Mouse (Mus musculus): Measurements from ENCODE around the gene Plcb3. TPM values are rescaled to one million over a fixed set of nuclear protein-coding genes. Genes with fewer than 3 reads are reported as not detected.

The Plcb3 gene
- polyA plus RNA-seq, 1 experiment from 2014 or later = 11.3 TPM

DNA sequence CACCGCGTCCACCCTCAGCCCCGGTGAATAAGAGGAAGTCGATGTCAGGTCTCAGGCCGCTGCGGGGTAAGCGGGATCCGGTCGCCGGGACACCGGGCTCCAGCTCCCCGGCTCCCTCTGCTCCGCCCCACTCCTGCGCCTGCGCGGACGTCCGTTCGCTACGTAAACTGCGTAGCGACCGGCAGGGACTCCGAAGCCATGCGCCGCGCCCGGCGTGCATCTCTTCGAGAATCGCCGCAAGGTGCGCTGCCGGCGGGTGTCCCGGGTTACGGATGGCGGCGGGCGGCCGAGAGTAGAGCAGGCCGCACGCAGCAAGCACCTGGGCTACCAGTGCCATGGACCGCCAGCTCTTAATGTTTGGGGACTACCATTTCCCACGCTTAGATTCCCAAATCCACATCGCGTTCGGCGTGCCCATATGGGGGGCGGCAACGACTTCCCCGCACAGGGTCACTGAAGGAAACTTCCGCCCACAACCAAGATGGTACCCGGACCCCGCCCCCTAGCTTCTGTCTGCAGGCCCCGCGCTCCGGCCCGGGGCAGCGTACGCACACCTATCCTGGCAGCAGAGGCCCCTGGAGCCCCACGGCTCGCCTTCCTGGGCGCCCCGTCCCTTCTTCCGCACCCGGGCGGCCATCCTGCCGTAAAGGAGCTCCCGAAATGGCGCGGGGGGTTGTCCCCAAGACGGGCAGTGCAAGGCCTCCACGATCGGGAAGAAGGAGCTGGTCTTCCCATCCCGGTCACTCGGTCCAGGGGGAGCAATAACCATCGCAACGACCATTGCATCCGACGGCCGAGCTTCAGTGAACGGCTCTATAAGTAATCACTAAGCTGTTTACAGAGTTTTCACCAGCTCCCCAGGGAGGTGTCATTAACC, 34.7 kb downstream of the Plcb3 start, which contains the start of gene Bad:
Gene Bad (plus strand): TSS at position 490 of the 877 bp plus-strand sequence.
- under 1% methylated on average over 83 of the region's 83 CpGs for WGBS
- 0 out of 2 replicates have a peak, but pooled peaks cover 3% of the 10 kb centered on the region for H3K36me3 ChIP-seq (replicated peaks)
- ATAC-seq (replicated peaks) = peak; percentile 88
- peaks cover 39% of the 10 kb centered on the region for H3K4me1 ChIP-seq
- H3K9ac ChIP-seq = peak within 1 kb of the TSS; percentile 90
- H3K9me3 ChIP-seq = no peaks in the 10 kb centered on the region
- peaks cover 3% of the 10 kb centered on the region; the same call in 1 of the 2 replicates for H3K27me3 ChIP-seq (replicated peaks)
- peak within 1 kb of the TSS; percentile 97 for H3K4me2 ChIP-seq
- peak within 1 kb of the TSS; percentile 68 for H3K4me3 ChIP-seq
- peak within 1 kb of the TSS; percentile 95 for H3K27ac ChIP-seq

DNA sequence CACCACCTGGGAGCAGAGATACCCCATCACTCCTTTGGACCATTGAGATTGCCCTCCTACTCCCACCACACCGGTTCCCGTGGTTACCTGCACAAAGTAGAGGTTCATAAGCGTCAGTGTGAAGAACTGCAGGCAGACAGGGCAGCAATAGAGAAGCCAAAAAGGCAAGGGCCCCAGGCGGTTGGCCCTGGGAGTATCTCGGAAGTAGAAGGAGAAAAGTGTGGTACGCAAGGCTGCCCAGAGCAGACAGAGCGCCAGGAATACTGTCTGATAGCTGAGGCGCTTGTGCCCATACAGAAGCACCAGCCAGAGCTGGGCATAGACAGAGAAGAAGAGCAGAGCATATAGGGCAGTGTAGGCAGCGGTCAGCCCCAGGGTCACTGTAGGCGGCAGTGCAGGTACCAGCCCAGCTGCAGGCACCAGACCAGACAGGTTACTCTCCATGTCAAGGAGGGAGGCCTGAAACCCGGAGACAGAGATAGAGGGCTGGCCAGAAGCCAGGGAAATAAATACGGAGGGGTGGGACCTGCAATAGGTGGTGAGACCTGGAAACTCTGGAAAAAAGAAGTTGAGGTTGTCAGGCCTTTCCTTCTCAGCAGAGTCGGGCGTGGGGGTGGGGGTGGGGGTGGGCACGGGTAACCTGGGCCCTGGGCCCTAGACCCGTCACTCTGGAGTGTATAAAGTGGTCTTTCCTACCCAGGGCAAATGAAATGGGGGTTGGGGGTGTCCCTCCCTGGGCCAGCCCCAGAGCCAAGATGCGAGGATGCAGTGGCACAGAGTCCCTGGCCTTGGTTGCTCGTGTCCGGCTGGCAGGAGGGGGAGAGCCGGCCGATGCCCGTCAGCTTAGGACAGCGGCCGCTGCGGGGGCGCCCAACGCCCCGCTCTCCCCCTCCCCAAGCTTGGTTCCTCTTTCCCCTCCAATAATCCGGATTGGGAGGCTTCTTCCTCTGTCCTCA, 35.6 kb downstream of the Plcb3 start:
- ATAC-seq (replicated peaks) = peak; percentile 38
- Histone ChIP-seq H3K4me1 (peaks cover 39% of the 10 kb centered on the region), H3K9ac (peak overlapping the region; percentile 90), H3K27ac (peak overlapping the region; percentile 95), H3K4me3 (peak overlapping the region; percentile 68), H3K27me3 (replicated peaks) (peaks cover 11% of the 10 kb centered on the region), H3K36me3 (replicated peaks) (no peaks in the 10 kb centered on the region), H3K4me2 (peak overlapping the region; percentile 97), H3K9me3 (no peaks in the 10 kb centered on the region)
- WGBS = 20% methylated on average over 29 of the region's 29 CpGs

DNA sequence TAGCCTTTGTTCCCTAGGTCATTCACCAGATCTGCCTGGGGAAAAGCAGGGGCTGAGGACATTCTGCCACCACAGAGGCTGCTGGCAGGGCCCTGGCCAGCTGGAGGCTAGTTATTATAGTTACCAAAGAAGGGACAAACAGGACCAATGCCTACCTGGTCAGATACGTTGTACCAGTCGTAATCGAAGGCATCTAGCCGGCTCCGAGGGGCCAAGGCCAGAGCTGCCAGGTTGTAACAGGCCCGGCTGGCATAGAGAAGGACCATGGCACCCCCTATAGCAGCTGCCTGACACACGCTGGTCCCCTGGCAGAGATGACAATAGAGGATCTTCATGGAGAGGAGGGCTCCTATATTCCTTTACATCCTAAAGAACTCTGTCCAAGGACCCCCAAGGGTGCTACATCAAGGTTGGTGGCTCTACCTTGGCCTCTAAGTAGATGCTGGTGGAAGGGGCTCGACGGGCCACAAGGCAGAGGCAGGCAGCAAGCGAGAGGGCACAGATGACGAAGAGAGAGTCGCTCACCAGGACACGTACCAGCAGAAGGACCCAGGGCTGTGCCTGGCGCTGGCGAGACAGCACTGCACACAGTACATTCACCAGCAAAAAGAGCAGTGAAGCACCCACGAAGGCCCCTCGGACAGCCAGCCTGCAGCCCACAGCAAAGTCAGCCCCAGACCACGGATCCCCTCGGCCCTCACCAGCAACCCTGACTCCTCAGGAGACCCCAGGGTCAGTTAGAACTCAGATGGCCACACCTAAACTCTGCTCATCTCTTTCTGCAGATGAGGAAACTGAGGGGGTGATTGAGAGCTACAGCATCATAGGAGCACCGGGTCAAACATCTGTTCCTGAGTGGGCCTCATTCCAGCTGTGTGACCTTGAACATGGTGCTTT, 36.9 kb downstream of the Plcb3 start:
- Histone ChIP-seq H3K4me3 (peak overlapping the region; percentile 68; the same call in 1 of the 2 replicates), H3K36me3 (replicated peaks) (no peaks in the 10 kb centered on the region), H3K27ac (no peak overlapping the region), H3K4me2 (peak overlapping the region; percentile 97), H3K9ac (peak overlapping the region; percentile 31; the same call in 1 of the 2 replicates), H3K27me3 (replicated peaks) (peaks cover 22% of the 10 kb centered on the region), H3K9me3 (no peaks in the 10 kb centered on the region), H3K4me1 (peaks cover 42% of the 10 kb centered on the region)
- ATAC-seq (replicated peaks) = no peak
- 88% methylated on average over 20 of the region's 20 CpGs for WGBS

DNA sequence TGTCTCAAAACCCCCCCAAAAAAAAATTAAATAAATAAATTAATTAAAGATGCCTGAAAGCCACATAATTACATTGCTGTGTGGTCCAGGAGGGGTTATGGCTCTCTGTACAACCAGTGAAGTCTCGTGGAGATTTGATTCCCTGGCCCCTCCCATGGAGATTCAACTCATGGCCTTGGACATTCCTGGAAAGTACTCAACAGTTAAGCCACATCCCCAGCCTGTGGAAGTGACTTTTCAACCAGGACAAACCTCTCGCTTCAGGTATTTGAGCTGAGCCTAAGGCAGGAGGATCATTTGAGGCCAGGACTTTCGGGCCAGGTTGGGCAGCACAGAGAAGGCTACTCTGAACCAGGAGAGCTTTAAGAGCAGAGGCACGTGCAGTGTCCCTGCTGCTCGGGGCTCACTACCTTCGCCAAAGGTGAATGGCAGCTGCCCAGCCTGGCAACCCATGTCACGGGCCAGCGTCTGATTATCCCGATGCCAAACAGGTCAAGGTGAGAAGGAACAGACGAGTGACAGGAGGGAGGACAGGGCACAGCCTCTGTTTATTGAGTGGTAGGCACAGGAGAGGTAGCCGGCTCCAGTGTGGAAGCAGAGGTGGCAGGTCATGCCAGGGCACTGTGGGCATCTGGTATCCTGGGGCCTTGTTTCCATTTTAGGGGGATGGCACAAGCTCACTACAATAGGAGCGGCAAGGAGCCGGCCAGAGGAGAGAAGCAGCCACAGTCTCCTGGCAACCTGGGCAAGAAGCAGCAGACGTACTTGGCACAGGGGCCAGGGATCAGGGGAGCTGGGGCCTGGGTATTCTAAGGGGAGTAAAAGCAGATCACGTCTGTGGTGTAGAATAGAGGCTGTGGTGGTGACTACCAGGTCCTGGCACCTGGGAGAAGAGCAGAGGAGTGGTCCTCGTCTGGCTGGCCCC, 38.5 kb downstream of the Plcb3 start:
- WGBS = 79% methylated on average over 16 of the region's 16 CpGs
- Histone ChIP-seq H3K4me1 (peaks cover 50% of the 10 kb centered on the region), H3K36me3 (replicated peaks) (no peaks in the 10 kb centered on the region), H3K27ac (no peak overlapping the region), H3K27me3 (replicated peaks) (peaks cover 37% of the 10 kb centered on the region), H3K9me3 (no peaks in the 10 kb centered on the region), H3K4me3 (no peak overlapping the region), H3K9ac (no peak overlapping the region), H3K4me2 (no peak overlapping the region)
- no peak for ATAC-seq (replicated peaks)

DNA sequence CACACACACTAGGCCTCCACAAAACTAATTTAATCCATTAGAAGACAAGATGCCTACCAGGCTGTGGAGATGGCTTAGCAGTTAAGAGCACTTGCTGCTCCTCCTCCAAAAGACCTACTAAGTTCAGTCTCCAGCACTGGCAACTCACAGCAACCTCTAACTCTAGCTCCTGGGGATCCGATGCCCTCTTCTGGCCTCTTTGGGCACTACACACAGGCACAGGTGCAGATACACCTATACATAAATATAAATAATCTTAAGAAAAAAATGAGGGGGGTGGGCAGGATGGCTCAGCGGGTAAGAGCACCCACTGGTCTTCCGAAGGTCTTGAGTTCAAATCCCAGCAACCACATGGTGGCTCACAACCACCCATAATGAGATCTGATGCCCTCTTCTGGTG, 40.0 kb downstream of the Plcb3 start:
- Histone ChIP-seq H3K36me3 (replicated peaks) (no peaks in the 10 kb centered on the region), H3K4me3 (no peak overlapping the region), H3K27me3 (replicated peaks) (peaks cover 52% of the 10 kb centered on the region), H3K9ac (no peak overlapping the region), H3K4me1 (peaks cover 47% of the 10 kb centered on the region), H3K4me2 (no peak overlapping the region), H3K9me3 (no peaks in the 10 kb centered on the region), H3K27ac (no peak overlapping the region)
- no peak for ATAC-seq (replicated peaks)
- WGBS = 24% methylated on average over 3 of the region's 3 CpGs

DNA sequence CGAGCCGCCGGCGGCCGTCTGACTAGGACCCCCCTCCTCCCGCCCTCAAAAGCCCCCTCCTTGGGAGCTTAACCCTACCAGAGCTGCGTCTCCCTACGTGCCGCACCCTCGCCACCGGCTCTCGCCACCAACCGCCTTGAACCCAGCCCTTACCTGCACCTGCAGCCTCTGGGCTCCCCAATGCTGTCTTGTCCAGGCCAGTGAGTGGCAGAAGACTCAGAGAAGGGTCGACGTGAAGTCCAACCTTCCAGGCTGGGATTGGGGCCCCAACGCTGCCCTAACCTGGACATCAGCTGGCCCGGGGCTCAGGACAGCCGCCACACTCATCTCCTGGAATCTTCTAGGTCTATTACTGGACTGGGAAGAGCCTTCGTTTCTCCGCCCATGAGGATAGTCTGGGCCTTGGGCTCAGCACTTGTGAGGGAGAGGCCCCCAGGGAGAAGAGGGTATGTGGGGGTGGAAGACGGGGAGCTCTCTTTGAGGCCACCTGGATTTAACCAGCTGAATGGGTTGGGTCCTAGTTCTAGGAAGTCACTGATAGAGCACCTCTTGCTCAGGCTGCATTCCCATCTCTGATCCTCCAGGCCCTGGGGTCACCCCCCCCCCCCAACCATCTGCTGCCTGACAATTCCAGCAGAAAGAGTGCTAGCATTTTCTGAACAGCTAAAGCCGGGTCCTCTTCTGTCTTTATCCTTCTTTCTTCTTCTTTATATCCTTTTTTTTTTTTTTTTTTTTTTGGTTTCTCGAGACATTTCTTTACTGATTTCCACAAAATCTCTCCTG, 41.9 kb downstream of the Plcb3 start, which contains the start of gene Kcnk4:
Gene Kcnk4 (minus strand): TSS at position 321 of the 783 bp plus-strand sequence.
- WGBS = 7% methylated on average over 23 of the region's 23 CpGs
- ATAC-seq (replicated peaks) = peak; percentile 49; the same call in 1 of the 2 replicates
- Histone ChIP-seq H3K27ac (no peak within 1 kb of the TSS), H3K4me2 (peak within 1 kb of the TSS; percentile 77), H3K4me1 (peaks cover 30% of the 10 kb centered on the region), H3K27me3 (replicated peaks) (peaks cover 64% of the 10 kb centered on the region), H3K9ac (peak within 1 kb of the TSS; percentile 41), H3K36me3 (replicated peaks) (no peaks in the 10 kb centered on the region), H3K4me3 (peak within 1 kb of the TSS; percentile 42), H3K9me3 (no peaks in the 10 kb centered on the region)

DNA sequence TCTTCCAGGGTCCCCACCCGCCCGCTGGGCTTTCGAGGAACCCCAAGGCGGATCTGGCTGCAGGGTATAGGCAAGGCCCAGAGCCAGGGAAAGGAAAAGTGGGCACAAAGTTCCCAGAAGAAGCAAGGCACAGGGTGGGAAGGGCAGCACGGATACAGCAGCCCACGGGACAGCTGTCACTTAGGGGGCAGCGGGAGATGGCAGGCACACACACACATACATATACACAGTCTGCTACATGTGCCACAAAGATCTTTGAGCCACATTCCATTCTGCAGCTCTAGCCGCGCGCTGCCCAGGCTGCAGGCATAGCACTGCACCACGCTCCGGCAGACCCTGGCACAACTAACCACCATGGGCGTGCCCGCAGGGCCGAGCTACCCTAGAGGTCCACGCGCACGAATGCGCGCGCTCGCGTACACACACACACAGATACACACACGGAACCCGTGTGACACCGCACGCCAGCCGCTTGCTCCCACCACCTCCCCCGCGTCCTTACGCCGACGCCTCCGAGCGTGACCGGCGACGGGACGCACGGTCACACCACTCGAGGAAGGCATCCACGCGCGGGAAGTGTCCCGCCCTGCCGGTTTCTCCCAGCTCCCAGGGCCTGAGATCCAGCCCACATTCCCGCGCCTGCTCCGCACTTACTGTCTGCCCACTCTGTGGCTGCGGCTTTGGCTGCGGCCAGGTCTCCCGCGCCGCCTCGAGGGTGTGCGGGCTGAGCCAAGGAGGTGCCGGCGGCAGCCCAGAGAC, 42.7 kb downstream of the Plcb3 start:
- Histone ChIP-seq H3K9ac (peak overlapping the region; percentile 41), H3K27me3 (replicated peaks) (peaks cover 71% of the 10 kb centered on the region), H3K4me3 (peak overlapping the region; percentile 42), H3K9me3 (no peaks in the 10 kb centered on the region), H3K36me3 (replicated peaks) (no peaks in the 10 kb centered on the region), H3K4me2 (peak overlapping the region; percentile 77), H3K27ac (no peak overlapping the region), H3K4me1 (peaks cover 22% of the 10 kb centered on the region)
- WGBS = 2% methylated on average over 58 of the region's 58 CpGs
- ATAC-seq (replicated peaks) = peak; percentile 69

DNA sequence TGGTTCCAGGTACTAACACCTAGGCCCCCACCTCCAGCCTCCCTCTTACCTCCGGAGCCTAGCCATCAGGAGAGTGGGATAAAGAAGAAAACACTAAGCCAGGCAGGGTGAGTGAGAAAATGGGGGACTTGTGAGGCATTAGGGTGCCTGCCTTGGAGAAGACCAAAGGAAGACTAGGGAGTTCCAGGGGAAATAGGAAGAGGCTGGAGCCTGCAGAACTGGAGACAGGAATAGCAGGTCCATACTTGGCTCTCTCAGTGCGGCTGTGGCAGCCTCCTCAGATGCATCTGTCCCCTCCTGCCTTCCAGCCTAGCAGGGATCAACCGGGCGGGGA, 43.2 kb downstream of the Plcb3 start:
- Histone ChIP-seq H3K4me1 (peaks cover 17% of the 10 kb centered on the region), H3K9me3 (no peaks in the 10 kb centered on the region), H3K27me3 (replicated peaks) (peaks cover 75% of the 10 kb centered on the region), H3K27ac (no peak overlapping the region), H3K4me2 (peak overlapping the region; percentile 77), H3K4me3 (peak overlapping the region; percentile 42), H3K9ac (no peak overlapping the region), H3K36me3 (replicated peaks) (no peaks in the 10 kb centered on the region)
- no peak for ATAC-seq (replicated peaks)
- 15% methylated on average over 4 of the region's 4 CpGs for WGBS

DNA sequence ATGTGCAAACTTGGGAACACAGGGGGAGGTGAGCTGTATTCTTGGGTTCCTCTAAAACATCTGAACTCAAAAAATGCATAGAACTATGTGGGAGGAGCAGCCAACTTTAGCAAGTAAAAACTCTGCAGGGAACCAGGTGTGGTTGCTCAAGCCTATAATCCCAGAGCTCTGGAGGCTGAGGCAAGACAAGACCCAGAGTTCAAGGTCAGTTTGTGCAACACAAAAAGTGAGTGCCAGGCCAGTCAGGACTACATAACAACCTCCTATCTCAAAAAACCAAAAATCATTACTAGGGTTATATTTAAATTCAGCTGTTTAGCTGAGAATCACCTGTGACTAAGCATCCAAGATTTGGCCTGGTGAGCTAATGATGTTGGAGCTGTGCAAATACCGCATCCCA, 44.3 kb downstream of the Plcb3 start:
- Histone ChIP-seq H3K9me3 (no peaks in the 10 kb centered on the region), H3K4me3 (no peak overlapping the region), H3K4me1 (peaks cover 22% of the 10 kb centered on the region), H3K36me3 (replicated peaks) (no peaks in the 10 kb centered on the region), H3K9ac (no peak overlapping the region), H3K27ac (no peak overlapping the region), H3K4me2 (no peak overlapping the region), H3K27me3 (replicated peaks) (peaks cover 86% of the 10 kb centered on the region)
- no peak for ATAC-seq (replicated peaks)
- WGBS = 67% methylated on average over 1 of the region's 1 CpGs

DNA sequence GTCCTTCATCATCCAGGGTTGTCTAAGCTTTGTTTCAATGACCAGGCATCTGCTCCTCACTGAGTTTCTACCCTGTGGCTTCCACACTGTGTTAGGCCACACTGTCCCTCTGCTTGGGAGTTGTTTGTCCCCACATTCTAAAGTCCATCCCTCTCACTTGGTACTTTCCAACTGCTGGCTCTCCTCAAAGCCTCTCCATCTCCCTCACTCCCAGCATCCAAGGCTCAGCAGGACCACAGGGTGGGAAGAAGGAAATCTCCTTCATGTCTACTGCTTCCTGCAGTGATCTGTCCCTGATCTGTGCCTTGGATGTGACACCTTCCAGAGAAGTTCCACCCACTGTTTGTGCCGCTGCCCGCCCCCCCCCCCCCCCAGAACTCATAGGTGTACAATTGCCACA, 45.3 kb downstream of the Plcb3 start:
- Histone ChIP-seq H3K36me3 (replicated peaks) (no peaks in the 10 kb centered on the region), H3K9ac (no peak overlapping the region), H3K4me2 (no peak overlapping the region), H3K27me3 (replicated peaks) (peaks cover 88% of the 10 kb centered on the region), H3K4me1 (peaks cover 25% of the 10 kb centered on the region), H3K9me3 (no peaks in the 10 kb centered on the region), H3K27ac (no peak overlapping the region), H3K4me3 (no peak overlapping the region)
- no peak for ATAC-seq (replicated peaks)
- WGBS = 10% methylated on average over 2 of the region's 2 CpGs

All from midbrain, embryonic 15.5 days (tissue).